Mouse (Mus musculus): ENCODE results near the gene Ankrd27. TPM values are rescaled to one million over a fixed set of nuclear protein-coding genes. Genes with fewer than 3 reads are reported as not detected.

The Ankrd27 gene
- polyA plus RNA-seq, 1 experiment from 2014 or later = 17.9 TPM

DNA sequence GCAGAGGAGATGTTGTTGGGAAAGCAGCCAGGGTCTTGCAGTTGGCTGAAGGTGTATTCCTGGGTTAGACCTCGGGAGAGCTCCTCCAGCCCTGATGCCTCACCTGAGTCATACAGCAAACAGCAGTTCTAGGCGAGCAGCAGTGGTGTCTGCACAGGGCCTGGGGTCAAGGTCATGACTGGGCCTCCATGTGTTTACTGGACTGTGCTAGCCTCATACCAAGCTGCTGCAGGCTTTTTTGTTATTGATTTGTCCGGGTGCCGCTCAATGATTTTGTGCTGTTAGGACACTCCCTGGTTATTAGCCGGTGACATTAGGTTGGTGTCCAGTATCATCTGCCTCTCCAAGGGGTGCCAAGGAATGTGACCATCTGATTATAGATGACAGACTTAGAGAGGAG lies 1.7 kb downstream of the Ankrd27 start:
- Histone ChIP-seq H3K4me1 (ENCODE audit: control insufficient read depth, insufficient read depth, low read length) (peaks cover 18% of the 10 kb centered on the region; the same call in 1 of the 2 replicates), H3K9ac (replicated peaks; ENCODE audit: low read length) (no peak overlapping the region), H3K27ac (replicated peaks; ENCODE audit: low read depth, low read length) (no peak overlapping the region), H3K4me2 (ENCODE audit: low read length) (no peak overlapping the region), H3K9me3 (ENCODE audit: control insufficient read depth, low read length) (no peaks in the 10 kb centered on the region), H3K36me3 (ENCODE audit: control insufficient read depth, insufficient read depth, low read length) (0 out of 2 replicates have a peak, but pooled peaks cover 3% of the 10 kb centered on the region), H3K27me3 (ENCODE audit: control insufficient read depth, insufficient read depth, low read length) (peaks cover 26% of the 10 kb centered on the region), H3K4me3 (replicated peaks; ENCODE audit: low read depth, low read length) (no peak overlapping the region)
- ATAC-seq (ENCODE audit: low FRiP score, low TSS enrichment) = no peak
- DNase-seq = no peak
- 80% methylated on average over 5 of the region's 5 CpGs for WGBS

DNA sequence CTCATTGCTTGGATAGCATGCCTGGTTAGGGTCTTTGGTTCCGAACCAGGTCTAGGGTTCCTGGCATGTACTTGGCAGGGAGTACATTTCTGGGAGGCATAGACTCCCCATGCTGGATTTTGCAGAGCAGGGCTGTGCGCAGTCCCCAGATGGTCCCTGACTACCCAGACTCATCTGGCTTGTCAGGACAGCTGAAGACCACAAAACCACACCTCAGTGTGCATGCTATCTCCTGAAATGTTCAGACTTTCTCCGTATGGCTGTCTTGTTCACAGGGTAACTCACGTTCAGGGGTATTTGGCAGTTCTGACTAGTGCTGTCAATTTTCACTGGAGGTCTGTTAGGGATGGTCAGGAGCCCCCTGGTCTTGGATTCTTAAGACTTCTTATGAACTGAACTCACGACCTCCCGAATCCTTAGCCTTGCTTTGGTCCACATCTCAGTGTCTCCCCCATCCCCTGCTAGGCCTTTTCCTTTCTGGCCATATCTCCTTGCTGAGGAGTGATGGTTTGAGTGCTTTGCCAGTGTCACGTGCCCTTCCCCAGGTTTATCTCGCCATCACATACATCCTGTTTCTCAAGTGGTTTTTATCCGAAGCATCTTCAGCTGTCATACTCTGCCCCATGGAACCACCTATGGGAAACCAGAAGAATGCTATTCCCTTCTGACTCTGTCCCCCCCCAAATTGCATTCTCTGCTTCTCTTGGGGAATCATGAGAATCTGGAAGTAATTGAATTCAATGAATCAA lies 2.8 kb downstream of the Ankrd27 start:
- ATAC-seq (ENCODE audit: low FRiP score, low TSS enrichment) (no peak), DNase-seq (no peak)
- Histone ChIP-seq H3K4me2 (ENCODE audit: low read length) (no peak overlapping the region), H3K9ac (replicated peaks; ENCODE audit: low read length) (no peak overlapping the region), H3K9me3 (ENCODE audit: control insufficient read depth, low read length) (no peaks in the 10 kb centered on the region), H3K4me1 (ENCODE audit: control insufficient read depth, insufficient read depth, low read length) (peaks cover 18% of the 10 kb centered on the region; the same call in 1 of the 2 replicates), H3K27ac (replicated peaks; ENCODE audit: low read depth, low read length) (no peak overlapping the region), H3K4me3 (replicated peaks; ENCODE audit: low read depth, low read length) (no peak overlapping the region), H3K27me3 (ENCODE audit: control insufficient read depth, insufficient read depth, low read length) (peaks cover 15% of the 10 kb centered on the region), H3K36me3 (ENCODE audit: control insufficient read depth, insufficient read depth, low read length) (peaks cover 12% of the 10 kb centered on the region; the same call in 1 of the 2 replicates)
- 91% methylated on average over 9 of the region's 9 CpGs for WGBS

DNA sequence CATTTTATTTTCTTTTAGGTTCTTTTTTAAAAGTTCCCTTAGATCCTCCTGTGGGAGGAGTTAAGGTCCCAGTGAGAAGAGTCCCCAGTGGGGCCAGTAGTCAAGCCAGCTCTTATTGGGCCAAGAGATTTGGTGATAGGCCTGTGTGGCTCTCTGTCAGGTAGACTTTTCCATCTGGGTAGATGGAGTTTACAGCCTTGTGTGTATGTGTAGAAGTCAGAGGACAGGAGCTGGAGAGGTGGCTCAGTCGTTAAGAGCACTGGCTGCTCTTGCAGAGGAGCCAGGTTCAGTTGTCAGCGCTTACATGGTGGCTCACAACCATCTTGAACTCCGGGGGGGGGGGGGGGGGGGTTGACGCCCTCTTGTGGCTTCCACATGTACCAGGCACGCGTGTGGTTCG lies 3.4 kb downstream of the Ankrd27 start:
- Histone ChIP-seq H3K9me3 (ENCODE audit: control insufficient read depth, low read length) (no peaks in the 10 kb centered on the region), H3K27me3 (ENCODE audit: control insufficient read depth, insufficient read depth, low read length) (peaks cover 9% of the 10 kb centered on the region), H3K36me3 (ENCODE audit: control insufficient read depth, insufficient read depth, low read length) (peaks cover 12% of the 10 kb centered on the region; the same call in 1 of the 2 replicates), H3K4me2 (ENCODE audit: low read length) (no peak overlapping the region), H3K9ac (replicated peaks; ENCODE audit: low read length) (no peak overlapping the region), H3K27ac (replicated peaks; ENCODE audit: low read depth, low read length) (no peak overlapping the region), H3K4me3 (replicated peaks; ENCODE audit: low read depth, low read length) (no peak overlapping the region), H3K4me1 (ENCODE audit: control insufficient read depth, insufficient read depth, low read length) (peaks cover 14% of the 10 kb centered on the region; the same call in 1 of the 2 replicates)
- no peak for ATAC-seq (ENCODE audit: low FRiP score, low TSS enrichment)
- 87% methylated on average over 7 of the region's 7 CpGs for WGBS
- DNase-seq = no peak

DNA sequence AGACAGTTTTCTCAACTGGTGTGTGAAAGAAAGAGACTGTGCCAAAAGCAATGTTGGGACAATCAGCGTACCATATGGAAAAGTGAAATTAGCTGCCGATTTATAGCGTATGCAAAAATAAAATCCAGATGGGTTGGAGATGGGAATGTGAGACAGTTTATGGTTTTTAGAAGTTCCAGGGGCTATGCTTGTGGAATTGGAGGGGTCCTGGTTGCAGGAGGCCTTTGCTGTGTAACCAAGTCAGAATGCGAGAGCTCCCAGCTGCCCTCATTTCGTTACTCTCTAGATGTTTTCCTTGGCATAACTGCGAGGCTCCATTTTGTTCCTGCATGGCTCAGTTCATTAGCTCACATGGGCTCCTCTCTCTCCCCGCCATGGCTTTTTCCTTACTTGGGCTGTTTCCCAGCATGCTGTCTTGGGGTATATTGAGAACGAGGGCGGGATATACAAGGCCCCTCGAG lies 4.7 kb downstream of the Ankrd27 start:
- peaks cover 7% of the 10 kb centered on the region; the same call in 1 of the 2 replicates for H3K4me1 ChIP-seq (ENCODE audit: control insufficient read depth, insufficient read depth, low read length)
- DNase-seq (no peak), ATAC-seq (ENCODE audit: low FRiP score, low TSS enrichment) (no peak)
- peaks cover 15% of the 10 kb centered on the region; the same call in 1 of the 2 replicates for H3K36me3 ChIP-seq (ENCODE audit: control insufficient read depth, insufficient read depth, low read length)
- no peak overlapping the region for H3K4me2 ChIP-seq (ENCODE audit: low read length)
- no peak overlapping the region for H3K4me3 ChIP-seq (replicated peaks; ENCODE audit: low read depth, low read length)
- WGBS = 93% methylated on average over 10 of the region's 10 CpGs
- no peaks in the 10 kb centered on the region for H3K27me3 ChIP-seq (ENCODE audit: control insufficient read depth, insufficient read depth, low read length)
- H3K27ac ChIP-seq (replicated peaks; ENCODE audit: low read depth, low read length) = no peak overlapping the region
- no peak overlapping the region for H3K9ac ChIP-seq (replicated peaks; ENCODE audit: low read length)
- H3K9me3 ChIP-seq (ENCODE audit: control insufficient read depth, low read length) = no peaks in the 10 kb centered on the region

DNA sequence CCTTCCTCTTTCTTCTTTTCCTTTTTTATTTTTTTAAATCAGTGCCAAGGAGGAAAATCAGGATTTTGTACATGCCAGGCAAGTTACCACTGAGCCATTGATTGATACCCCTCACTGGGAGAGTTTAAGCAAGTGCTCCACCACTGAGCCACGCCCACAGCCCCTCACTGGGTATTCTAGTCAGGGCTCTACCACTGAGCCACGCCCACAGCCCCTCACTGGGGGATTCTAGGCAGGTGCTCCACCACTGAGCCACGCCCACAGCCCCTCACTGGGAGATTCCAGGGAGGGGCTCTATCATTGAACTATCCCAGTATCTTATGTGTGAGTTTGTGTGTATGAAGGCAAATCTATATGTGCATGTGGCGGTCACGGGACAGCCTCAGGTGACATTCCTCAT lies 8.3 kb downstream of the Ankrd27 start:
- H3K36me3 ChIP-seq (ENCODE audit: control insufficient read depth, insufficient read depth, low read length) = peaks cover 15% of the 10 kb centered on the region; the same call in 1 of the 2 replicates
- H3K27me3 ChIP-seq (ENCODE audit: control insufficient read depth, insufficient read depth, low read length) = no peaks in the 10 kb centered on the region
- no peak overlapping the region for H3K9ac ChIP-seq (replicated peaks; ENCODE audit: low read length)
- no peaks in the 10 kb centered on the region for H3K9me3 ChIP-seq (ENCODE audit: control insufficient read depth, low read length)
- H3K4me2 ChIP-seq (ENCODE audit: low read length) = no peak overlapping the region
- 89% methylated on average over 5 of the region's 5 CpGs for WGBS
- no peaks in the 10 kb centered on the region for H3K4me1 ChIP-seq (ENCODE audit: control insufficient read depth, insufficient read depth, low read length)
- ATAC-seq (ENCODE audit: low FRiP score, low TSS enrichment) (no peak), DNase-seq (no peak)
- no peak overlapping the region for H3K27ac ChIP-seq (replicated peaks; ENCODE audit: low read depth, low read length)
- H3K4me3 ChIP-seq (replicated peaks; ENCODE audit: low read depth, low read length) = no peak overlapping the region

DNA sequence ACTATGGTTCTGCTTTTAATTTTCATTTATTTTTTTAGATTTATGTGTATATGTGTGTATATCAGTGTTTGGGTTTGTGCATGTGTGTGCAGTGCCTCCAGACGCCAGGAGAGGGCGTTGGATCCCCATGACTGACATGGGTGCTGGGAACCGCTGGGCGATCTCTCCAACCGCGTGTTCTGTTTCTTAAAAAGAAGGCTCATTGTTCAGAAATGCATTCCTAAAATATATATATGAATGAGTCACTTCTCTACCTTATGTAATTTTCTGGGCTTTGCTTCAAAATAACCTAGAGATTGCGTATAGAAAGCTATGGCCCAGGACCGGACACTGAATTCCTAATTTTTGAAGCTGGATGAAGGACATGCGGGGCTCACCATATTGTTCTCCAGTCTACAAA lies 13.4 kb downstream of the Ankrd27 start:
- Histone ChIP-seq H3K4me2 (ENCODE audit: low read length) (no peak overlapping the region), H3K9me3 (ENCODE audit: control insufficient read depth, low read length) (no peaks in the 10 kb centered on the region), H3K36me3 (ENCODE audit: control insufficient read depth, insufficient read depth, low read length) (peaks cover 30% of the 10 kb centered on the region), H3K4me1 (ENCODE audit: control insufficient read depth, insufficient read depth, low read length) (no peaks in the 10 kb centered on the region), H3K9ac (replicated peaks; ENCODE audit: low read length) (no peak overlapping the region), H3K27ac (replicated peaks; ENCODE audit: low read depth, low read length) (no peak overlapping the region), H3K27me3 (ENCODE audit: control insufficient read depth, insufficient read depth, low read length) (no peaks in the 10 kb centered on the region), H3K4me3 (replicated peaks; ENCODE audit: low read depth, low read length) (no peak overlapping the region)
- DNase-seq (no peak), ATAC-seq (ENCODE audit: low FRiP score, low TSS enrichment) (no peak)
- 95% methylated on average over 9 of the region's 9 CpGs for WGBS

DNA sequence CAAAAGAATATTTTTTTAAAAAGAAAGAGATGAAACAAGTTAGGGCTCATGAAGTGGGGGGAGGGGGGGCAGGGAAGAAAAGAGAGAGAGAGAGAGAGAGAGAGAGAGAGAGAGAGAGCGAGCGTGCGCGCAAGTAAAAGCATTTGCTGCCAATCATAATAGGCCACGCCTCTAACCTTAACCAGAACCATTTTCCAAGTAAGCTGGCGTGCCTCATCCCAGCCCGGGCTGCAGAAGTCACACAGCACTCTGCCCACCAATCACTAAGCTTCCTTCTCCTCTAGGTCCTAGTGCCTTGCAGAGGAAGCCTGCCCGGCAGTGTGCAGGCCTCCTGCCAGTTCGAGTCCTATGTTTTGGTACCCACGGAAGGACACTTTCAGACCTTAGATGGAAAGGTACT lies 14.0 kb downstream of the Ankrd27 start:
- Histone ChIP-seq H3K27ac (replicated peaks; ENCODE audit: low read depth, low read length) (no peak overlapping the region), H3K4me3 (replicated peaks; ENCODE audit: low read depth, low read length) (no peak overlapping the region), H3K9ac (replicated peaks; ENCODE audit: low read length) (no peak overlapping the region), H3K4me1 (ENCODE audit: control insufficient read depth, insufficient read depth, low read length) (no peaks in the 10 kb centered on the region), H3K9me3 (ENCODE audit: control insufficient read depth, low read length) (no peaks in the 10 kb centered on the region), H3K27me3 (ENCODE audit: control insufficient read depth, insufficient read depth, low read length) (no peaks in the 10 kb centered on the region), H3K36me3 (ENCODE audit: control insufficient read depth, insufficient read depth, low read length) (peaks cover 32% of the 10 kb centered on the region), H3K4me2 (ENCODE audit: low read length) (no peak overlapping the region)
- DNase-seq = no peak
- WGBS = 96% methylated on average over 10 of the region's 10 CpGs
- ATAC-seq (ENCODE audit: low FRiP score, low TSS enrichment) = no peak

DNA sequence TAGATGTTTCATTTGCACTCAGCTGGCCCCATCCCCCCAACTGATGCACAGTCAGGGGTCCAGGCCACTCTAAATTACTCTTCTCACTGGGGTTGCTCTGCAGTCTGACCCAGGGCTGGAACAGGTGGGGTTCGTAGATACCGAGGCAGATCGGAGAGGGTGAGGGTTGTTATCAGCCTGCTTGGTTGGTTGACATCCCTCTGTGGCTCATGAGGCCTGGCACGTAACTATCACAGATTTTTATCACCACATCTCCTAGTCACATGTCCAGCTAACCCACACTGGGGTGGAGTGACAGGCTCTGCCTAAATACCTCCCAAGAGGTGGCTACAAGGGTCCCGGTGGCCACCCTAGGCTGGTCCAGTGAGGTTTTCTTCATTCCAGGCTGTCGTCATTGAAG lies 15.1 kb downstream of the Ankrd27 start:
- WGBS = 91% methylated on average over 6 of the region's 6 CpGs
- Histone ChIP-seq H3K4me1 (ENCODE audit: control insufficient read depth, insufficient read depth, low read length) (no peaks in the 10 kb centered on the region), H3K9me3 (ENCODE audit: control insufficient read depth, low read length) (no peaks in the 10 kb centered on the region), H3K36me3 (ENCODE audit: control insufficient read depth, insufficient read depth, low read length) (peaks cover 29% of the 10 kb centered on the region), H3K27ac (replicated peaks; ENCODE audit: low read depth, low read length) (no peak overlapping the region), H3K27me3 (ENCODE audit: control insufficient read depth, insufficient read depth, low read length) (no peaks in the 10 kb centered on the region), H3K4me2 (ENCODE audit: low read length) (no peak overlapping the region), H3K4me3 (replicated peaks; ENCODE audit: low read depth, low read length) (no peak overlapping the region), H3K9ac (replicated peaks; ENCODE audit: low read length) (no peak overlapping the region)
- DNase-seq (no peak), ATAC-seq (ENCODE audit: low FRiP score, low TSS enrichment) (no peak)

DNA sequence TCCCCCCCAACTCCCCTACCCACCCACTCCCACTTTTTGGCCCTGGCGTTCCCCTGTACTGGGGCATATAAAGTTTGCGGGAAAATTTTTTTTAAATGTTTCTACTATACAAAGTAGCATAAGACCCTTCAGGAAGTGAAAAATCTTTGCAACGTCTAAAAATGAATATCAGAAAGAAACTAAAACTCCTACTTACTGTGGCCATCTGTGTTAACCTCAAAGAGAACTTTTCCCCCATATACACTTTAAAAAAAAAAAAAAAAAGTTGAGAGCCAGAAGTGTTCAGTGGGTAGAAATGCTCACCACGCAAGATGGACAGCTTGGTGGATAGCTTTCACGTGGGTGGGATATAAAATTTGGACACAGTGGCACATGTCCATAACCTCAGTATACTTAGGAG lies 16.7 kb downstream of the Ankrd27 start:
- no peak for DNase-seq
- no peak overlapping the region for H3K9ac ChIP-seq (replicated peaks; ENCODE audit: low read length)
- peaks cover 37% of the 10 kb centered on the region for H3K36me3 ChIP-seq (ENCODE audit: control insufficient read depth, insufficient read depth, low read length)
- no peak overlapping the region for H3K27ac ChIP-seq (replicated peaks; ENCODE audit: low read depth, low read length)
- no peaks in the 10 kb centered on the region for H3K4me1 ChIP-seq (ENCODE audit: control insufficient read depth, insufficient read depth, low read length)
- H3K9me3 ChIP-seq (ENCODE audit: control insufficient read depth, low read length) = no peaks in the 10 kb centered on the region
- no peak for ATAC-seq (ENCODE audit: low FRiP score, low TSS enrichment)
- H3K4me3 ChIP-seq (replicated peaks; ENCODE audit: low read depth, low read length) = no peak overlapping the region
- H3K4me2 ChIP-seq (ENCODE audit: low read length) = no peak overlapping the region
- no peaks in the 10 kb centered on the region for H3K27me3 ChIP-seq (ENCODE audit: control insufficient read depth, insufficient read depth, low read length)
- 98% methylated on average over 5 of the region's 5 CpGs for WGBS

Measured in midbrain, embryonic 14.5 days (tissue).